Mouse (Mus musculus) bone marrow, adult 2 months (tissue): ENCODE measurements around the gene Tcerg1l.

Source experiments
- CTCF ChIP-seq: fragments of 200-500 bp; IDR thresholded peaks from 2 replicates; pipeline ENCODE4 v1.5.1; 2011; ENCODE audit warnings: low read length, control low read depth; ENCODE audit not compliant: control insufficient read depth, insufficient read depth
- POLR2A ChIP-seq: fragments of 200-500 bp; IDR thresholded peaks from 2 replicates; pipeline ENCODE4 v1.6.1; 2011; ENCODE audit warnings: low read depth, mild to moderate bottlenecking, control low read depth, low read length, borderline replicate concordance; ENCODE audit not compliant: control insufficient read depth

DNA sequence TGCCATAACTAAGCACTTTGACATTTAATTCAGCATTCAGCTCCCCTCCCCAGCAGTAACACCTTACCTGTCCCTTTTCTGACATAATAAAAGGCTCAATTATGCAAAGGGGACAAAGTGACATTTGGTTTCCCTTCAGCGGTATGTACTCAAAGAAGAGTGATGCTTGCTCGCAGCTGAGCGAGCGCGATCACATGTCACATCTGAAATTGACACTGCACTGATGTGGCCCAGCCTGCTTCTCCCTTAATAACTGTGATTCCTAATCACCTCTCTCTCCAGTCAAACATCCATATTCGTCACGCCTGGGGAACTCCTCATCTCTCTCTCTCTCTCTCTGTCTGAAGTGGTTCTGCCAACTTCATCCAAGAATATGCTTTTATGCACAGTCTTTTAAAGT lies 126.2 kb downstream of the Tcerg1l start:
- no peak for TF ChIP-seq CTCF
- TF ChIP-seq POLR2A: no peak
